Mouse (Mus musculus) ovary, postnatal 10 days (tissue): ENCODE results near the gene Armc9.
A peak's percentile ranks its signal among the peaks of the same experiment; 100 is the strongest.

Experiments used
- DNase-seq: peaks from one replicate; pipeline ENCODE4 v3.0.0; 2022; ENCODE audit warnings: low spot score

The Armc9 gene

GRCm38 (mm10) chr1:86174602-86175001 lies 20.0 kb downstream of the Armc9 start:
- no peak for DNase-seq

GRCm38 (mm10) chr1:86176066-86176465 lies 21.5 kb downstream of the Armc9 start:
- no peak for DNase-seq

GRCm38 (mm10) chr1:86178462-86179253 lies 24.1 kb downstream of the Armc9 start:
- DNase-seq: peak; percentile 38

GRCm38 (mm10) chr1:86182004-86182709 lies 27.6 kb downstream of the Armc9 start:
- no peak for DNase-seq

- DNase-seq: no peak
These were observed 29.1 kb downstream of the Armc9 start for GRCm38 (mm10) chr1:86183577-86184263.

- DNase-seq: no peak
These were observed 32.2 kb downstream of the Armc9 start for GRCm38 (mm10) chr1:86186762-86187161.

GRCm38 (mm10) chr1:86187856-86188255 lies 33.3 kb downstream of the Armc9 start:
- DNase-seq: no peak

- DNase-seq: no peak
These were observed 33.7 kb downstream of the Armc9 start for GRCm38 (mm10) chr1:86188271-86188670.

- no peak for DNase-seq
These were observed 34.6 kb downstream of the Armc9 start for GRCm38 (mm10) chr1:86189034-86189702.

GRCm38 (mm10) chr1:86190843-86191242 lies 36.3 kb downstream of the Armc9 start:
- no peak for DNase-seq

GRCm38 (mm10) chr1:86194044-86194443 lies 39.5 kb downstream of the Armc9 start:
- no peak for DNase-seq

GRCm38 (mm10) chr1:86198276-86198675 lies 43.7 kb downstream of the Armc9 start:
- no peak for DNase-seq

- no peak for DNase-seq
These were observed 44.4 kb downstream of the Armc9 start for GRCm38 (mm10) chr1:86199026-86199425.

- no peak for DNase-seq
These were observed 46.7 kb downstream of the Armc9 start for GRCm38 (mm10) chr1:86201312-86201711.

GRCm38 (mm10) chr1:86202617-86203219 lies 48.1 kb downstream of the Armc9 start:
- no peak for DNase-seq

- DNase-seq: no peak
These were observed 56.1 kb downstream of the Armc9 start for GRCm38 (mm10) chr1:86210676-86211075.

GRCm38 (mm10) chr1:86211498-86211897 lies 56.9 kb downstream of the Armc9 start:
- DNase-seq: no peak

- DNase-seq: no peak
These were observed 58.2 kb downstream of the Armc9 start for GRCm38 (mm10) chr1:86212731-86213130.

GRCm38 (mm10) chr1:86214158-86214557 lies 59.6 kb downstream of the Armc9 start:
- DNase-seq: peak; percentile 53

- no peak for DNase-seq
These were observed 60.7 kb downstream of the Armc9 start for GRCm38 (mm10) chr1:86215297-86215696.

- DNase-seq: no peak
These were observed 61.8 kb downstream of the Armc9 start for GRCm38 (mm10) chr1:86216412-86216811.

GRCm38 (mm10) chr1:86217976-86218375 lies 63.4 kb downstream of the Armc9 start:
- no peak for DNase-seq
